Mouse (Mus musculus) intestine, postnatal 0 days (tissue): ENCODE results near the gene Gm19345. TPM values are rescaled to one million over a fixed set of nuclear protein-coding genes. Genes with fewer than 3 reads are reported as not detected.

Experiments used
- ATAC-seq: fragments of 200-750 bp; cut with Nextera tagmentation; 2 replicates; pipeline ENCODE4 v1.8.0; 2017; ENCODE audit warnings: mild to moderate bottlenecking, moderate TSS enrichment, moderate library complexity
- H3K27ac ChIP-seq: fragments of 300-500 bp; sonication (generic); 2 replicates; pipeline ENCODE4 v1.5.1; 2014; ENCODE audit warnings: mild to moderate bottlenecking, low read depth, low read length, moderate library complexity
- H3K27me3 ChIP-seq: fragments of 300-500 bp; sonication (generic); replicated peaks from 2 replicates; pipeline ENCODE4 v1.6.1; 2014; ENCODE audit warnings: low read length, mixed read lengths; ENCODE audit not compliant: control insufficient read depth, insufficient read depth
- H3K36me3 ChIP-seq: fragments of 300-500 bp; sonication (generic); 2 replicates; pipeline ENCODE4 v1.6.1; 2014; ENCODE audit warnings: mild to moderate bottlenecking, moderate library complexity; ENCODE audit not compliant: control insufficient read depth, insufficient read depth
- H3K4me1 ChIP-seq: fragments of 300-500 bp; sonication (generic); replicated peaks from 2 replicates; pipeline ENCODE4 v1.6.1; 2014; ENCODE audit warnings: antibody characterized with exemption, low read length, mixed read lengths; ENCODE audit not compliant: control insufficient read depth, insufficient read depth
- H3K4me2 ChIP-seq: fragments of 300-500 bp; sonication (generic); replicated peaks from 2 replicates; pipeline ENCODE4 v1.6.1; 2014; ENCODE audit warnings: low read depth, mild to moderate bottlenecking, moderate library complexity
- H3K4me3 ChIP-seq: fragments of 300-500 bp; sonication (generic); 2 replicates; pipeline ENCODE4 v1.5.1; 2014; ENCODE audit warnings: low read depth, low read length
- H3K9ac ChIP-seq: fragments of 300-500 bp; sonication (generic); 2 replicates; pipeline ENCODE4 v1.6.1; 2014; ENCODE audit warnings: mild to moderate bottlenecking, low read depth, low read length
- H3K9me3 ChIP-seq: fragments of 300-500 bp; sonication (generic); 2 replicates; pipeline ENCODE4 v1.6.1; 2016; ENCODE audit warnings: mixed run types; ENCODE audit not compliant: control insufficient read depth
- CTCF ChIP-seq: sonication (generic); IDR thresholded peaks from 2 replicates; pipeline ENCODE4 v1.5.1; 2016; ENCODE audit warnings: low read depth, mild to moderate bottlenecking, control low read depth, antibody characterized with exemption, moderate library complexity
- WGBS: fragments of 180-500 bp; shearing (Covaris S2); extraction: QIAGEN DNeasy Blood & Tissue Kit; methylation state at CpG from one replicate; pipeline ENCODE4 v1.1.7; 2014; 5-methylcytosine and 5-hydroxymethylcytosine counted together
- polyA plus RNA-seq: library from polyadenylated mRNA; unstranded; fragments of >200 nt; fragmentation: Nextera tagmentation; extraction: Ambion mirVana; gene quantifications from 2 replicates; pipeline ENCODE4 v1.2.1, GENCODE M21; 2015

Gm19345 gene
- polyA plus RNA-seq, 1 experiment from 2014 or later: 0.39 TPM

- ATAC-seq: peak; percentile 59
- H3K27me3 ChIP-seq: no peaks in the 10 kb centered on the region
- H3K4me1 ChIP-seq: 0 out of 2 replicates have a peak, but pooled peaks cover 2% of the 10 kb centered on the region
- H3K4me2 ChIP-seq: no peak overlapping the region
- no peaks in the 10 kb centered on the region for H3K36me3 ChIP-seq
- H3K4me3 ChIP-seq: no peak overlapping the region
- H3K27ac ChIP-seq: peak overlapping the region; percentile 80
- no peaks in the 10 kb centered on the region for H3K9me3 ChIP-seq
- WGBS: 27% methylated on average over 9 of the region's 9 CpGs
- TF ChIP-seq CTCF: no peak
- H3K9ac ChIP-seq: no peak overlapping the region
Observed at GRCm38 (mm10) chr7:19831837-19832236, 20.0 kb upstream of the Gm19345 start.

DNA sequence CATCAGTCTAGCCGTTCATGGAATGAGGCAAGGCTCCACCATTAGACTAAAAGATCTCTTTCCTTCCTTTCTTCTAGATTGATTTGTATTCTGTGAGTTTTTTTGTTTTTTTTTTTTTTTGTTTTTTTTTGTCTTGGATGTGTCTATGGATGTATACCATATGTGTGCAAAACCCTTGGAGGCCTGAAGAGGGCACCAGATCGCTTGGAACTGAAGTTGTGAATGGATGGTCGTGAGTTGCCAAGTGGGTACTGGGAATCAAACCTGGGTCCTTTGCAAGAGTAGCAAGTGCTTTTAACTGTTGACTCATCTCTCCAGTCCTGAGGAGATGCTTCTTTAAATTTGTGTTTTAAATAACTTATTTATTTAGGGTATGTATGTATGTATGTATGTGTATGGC is 17.7 kb upstream of the Gm19345 start:
- Histone ChIP-seq H3K4me2 (no peak overlapping the region), H3K27me3 (no peaks in the 10 kb centered on the region), H3K4me3 (no peak overlapping the region), H3K36me3 (no peaks in the 10 kb centered on the region), H3K9ac (no peak overlapping the region), H3K27ac (no peak overlapping the region), H3K4me1 (0 out of 2 replicates have a peak, but pooled peaks cover 2% of the 10 kb centered on the region), H3K9me3 (no peaks in the 10 kb centered on the region)
- TF ChIP-seq CTCF: peak; percentile 37
- 73% methylated on average over 3 of the region's 3 CpGs for WGBS
- no peak for ATAC-seq

- Histone ChIP-seq H3K4me3 (no peak overlapping the region), H3K9me3 (no peaks in the 10 kb centered on the region), H3K4me2 (no peak overlapping the region), H3K4me1 (0 out of 2 replicates have a peak, but pooled peaks cover 2% of the 10 kb centered on the region), H3K36me3 (no peaks in the 10 kb centered on the region), H3K9ac (no peak overlapping the region), H3K27ac (peak overlapping the region; percentile 87), H3K27me3 (no peaks in the 10 kb centered on the region)
- WGBS: 19% methylated on average over 3 of the region's 3 CpGs
- peak; percentile 76 for ATAC-seq
- no peak for TF ChIP-seq CTCF
Observed at GRCm38 (mm10) chr7:19836843-19837242, 15.0 kb upstream of the Gm19345 start.

DNA sequence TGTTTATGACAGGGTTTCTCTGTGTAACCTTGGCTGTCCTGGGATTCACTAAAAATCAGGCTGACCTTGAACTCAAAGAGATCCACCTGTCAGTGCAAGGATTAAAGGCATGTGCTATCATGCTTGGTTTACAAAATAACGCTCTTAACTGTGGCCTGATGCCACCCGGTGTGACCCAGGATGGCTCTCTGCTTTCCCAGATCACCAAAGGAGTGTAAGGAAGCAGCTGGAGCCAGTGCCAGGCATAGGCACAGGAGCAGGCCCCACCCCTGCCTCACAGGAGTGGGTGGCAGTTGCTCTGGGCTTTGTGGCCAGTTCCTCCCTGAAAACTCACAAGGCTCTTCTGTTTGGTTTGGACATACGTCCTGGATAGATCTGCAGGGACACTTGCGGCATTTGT is 11.4 kb upstream of the Gm19345 start:
- Histone ChIP-seq H3K4me3 (no peak overlapping the region), H3K9ac (no peak overlapping the region), H3K4me2 (no peak overlapping the region), H3K27ac (no peak overlapping the region), H3K9me3 (no peaks in the 10 kb centered on the region), H3K36me3 (no peaks in the 10 kb centered on the region), H3K27me3 (no peaks in the 10 kb centered on the region), H3K4me1 (0 out of 2 replicates have a peak, but pooled peaks cover 6% of the 10 kb centered on the region)
- WGBS: 60% methylated on average over 4 of the region's 4 CpGs
- TF ChIP-seq CTCF: no peak
- ATAC-seq: no peak

DNA sequence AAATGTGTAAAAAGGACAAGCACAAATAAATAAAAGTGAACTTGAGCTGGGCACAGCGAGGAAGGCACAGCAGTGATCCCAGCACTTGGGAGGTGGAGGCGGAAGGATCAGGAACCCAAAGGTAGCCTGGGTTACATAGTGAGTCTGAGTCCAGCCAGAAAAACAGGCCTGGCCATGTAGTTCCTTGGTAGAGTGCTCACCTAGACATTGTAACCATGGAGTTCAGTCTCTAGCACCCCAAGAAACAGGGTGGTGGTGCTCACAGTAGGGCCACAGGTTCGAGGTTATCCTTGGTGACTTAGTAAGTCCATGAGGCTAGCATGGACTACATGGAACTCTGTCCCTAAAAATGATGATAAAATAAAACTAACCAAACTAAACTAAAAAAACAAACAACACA is 10.9 kb upstream of the Gm19345 start:
- H3K27me3 ChIP-seq: no peaks in the 10 kb centered on the region
- no peak overlapping the region for H3K9ac ChIP-seq
- TF ChIP-seq CTCF: no peak
- no peaks in the 10 kb centered on the region for H3K36me3 ChIP-seq
- peak overlapping the region; percentile 83; the same call in 1 of the 2 replicates for H3K27ac ChIP-seq
- H3K4me3 ChIP-seq: no peak overlapping the region
- no peak overlapping the region for H3K4me2 ChIP-seq
- ATAC-seq: no peak
- WGBS: 85% methylated on average over 3 of the region's 3 CpGs
- H3K4me1 ChIP-seq: 0 out of 2 replicates have a peak, but pooled peaks cover 6% of the 10 kb centered on the region
- no peaks in the 10 kb centered on the region for H3K9me3 ChIP-seq

DNA sequence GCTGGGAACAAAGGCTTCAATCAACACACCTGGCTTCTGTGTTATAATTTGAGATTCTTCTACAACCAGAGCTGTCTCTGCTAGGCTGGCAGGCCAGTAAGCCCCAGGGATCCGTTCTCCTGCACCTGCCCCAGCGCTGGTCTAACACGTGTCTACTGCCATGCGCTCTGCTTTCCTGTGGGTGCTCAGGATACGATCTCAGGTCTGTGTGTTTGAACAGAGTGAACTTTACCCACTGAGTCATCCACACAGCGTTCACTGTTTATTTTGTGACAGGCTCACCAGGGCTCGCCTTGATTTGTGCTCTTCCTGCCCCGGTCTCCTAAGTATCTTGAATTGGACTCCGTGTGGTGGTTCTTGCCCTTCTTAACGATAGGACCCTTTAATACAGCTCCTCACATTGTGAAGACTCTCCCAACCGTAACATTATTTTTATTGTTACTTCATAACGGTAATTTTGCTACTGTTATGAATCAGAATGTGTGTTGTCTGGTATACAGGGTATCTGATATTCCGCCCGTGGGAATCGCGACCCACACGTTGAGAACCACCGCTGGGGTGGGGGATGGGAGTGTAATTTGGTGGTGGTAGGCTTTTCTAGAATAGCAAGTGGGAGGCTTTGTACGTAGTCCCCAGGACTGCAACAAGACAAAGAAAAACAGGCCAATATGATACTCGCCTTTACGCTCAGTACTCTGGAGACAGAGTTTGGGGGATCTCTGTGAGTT is 10.0 kb upstream of the Gm19345 start:
- Histone ChIP-seq H3K27me3 (no peaks in the 10 kb centered on the region), H3K9me3 (no peaks in the 10 kb centered on the region), H3K36me3 (no peaks in the 10 kb centered on the region), H3K4me1 (0 out of 2 replicates have a peak, but pooled peaks cover 6% of the 10 kb centered on the region), H3K4me2 (no peak overlapping the region; the same call in 1 of the 2 replicates), H3K27ac (peak overlapping the region; percentile 83), H3K9ac (no peak overlapping the region; the same call in 1 of the 2 replicates), H3K4me3 (no peak overlapping the region)
- 44% methylated on average over 21 of the region's 21 CpGs for WGBS
- ATAC-seq: peak; percentile 74
- no peak for TF ChIP-seq CTCF
